Mouse (Mus musculus) lung, embryonic 14.5 days (tissue): Measurements from ENCODE around the gene Pik3ip1. TPM values are rescaled to one million over a fixed set of nuclear protein-coding genes. Genes with fewer than 3 reads are reported as not detected.
A peak's percentile ranks its signal among the peaks of the same experiment; 100 is the strongest.

ENCODE experiments used
- ATAC-seq: fragments of 200-750 bp; cut with Nextera tagmentation; 2 replicates; pipeline ENCODE4 v1.8.0; 2017; ENCODE audit warnings: mild to moderate bottlenecking, moderate TSS enrichment, moderate library complexity; ENCODE audit not compliant: insufficient read depth
- DNase-seq: peaks from one replicate; pipeline ENCODE4 v3.0.0-alpha.2; 2015
- H3K27ac ChIP-seq: fragments of 300-500 bp; sonication (generic); 2 replicates; pipeline ENCODE4 v1.5.1; 2014; ENCODE audit warnings: low read depth, mild to moderate bottlenecking, moderate library complexity
- H3K27me3 ChIP-seq: fragments of 300-500 bp; sonication (generic); 2 replicates; pipeline ENCODE4 v1.6.1; 2014; ENCODE audit warnings: low read length, control low read depth; ENCODE audit not compliant: insufficient read depth
- H3K36me3 ChIP-seq: fragments of 300-500 bp; sonication (generic); 2 replicates; pipeline ENCODE4 v1.6.1; 2014; ENCODE audit warnings: control low read depth; ENCODE audit not compliant: insufficient read depth
- H3K4me1 ChIP-seq: fragments of 300-500 bp; sonication (generic); 2 replicates; pipeline ENCODE4 v1.6.1; 2014; ENCODE audit warnings: antibody characterized with exemption, control low read depth; ENCODE audit not compliant: insufficient read depth
- H3K4me2 ChIP-seq: fragments of 300-500 bp; sonication (generic); 2 replicates; pipeline ENCODE4 v1.6.1; 2014; ENCODE audit warnings: mild to moderate bottlenecking
- H3K4me3 ChIP-seq: fragments of 300-500 bp; sonication (generic); 2 replicates; pipeline ENCODE4 v1.5.1; 2014; ENCODE audit warnings: low read depth, low read length
- H3K9ac ChIP-seq: fragments of 300-500 bp; sonication (generic); 2 replicates; pipeline ENCODE4 v1.6.1; 2014
- H3K9me3 ChIP-seq: fragments of 300-500 bp; sonication (generic); 2 replicates; pipeline ENCODE4 v1.6.1; 2016; ENCODE audit warnings: low read depth, low read length, control low read depth
- CTCF ChIP-seq: IDR thresholded peaks from 2 replicates; pipeline ENCODE4 v1.5.1; 2016; ENCODE audit warnings: antibody characterized with exemption, low read depth
- WGBS: fragments of 180-500 bp; shearing (Covaris S2); extraction: QIAGEN DNeasy Blood & Tissue Kit; methylation state at CpG from one replicate; pipeline ENCODE4 v1.1.7; 2014; 5-methylcytosine and 5-hydroxymethylcytosine counted together
- polyA plus RNA-seq: library from polyadenylated mRNA; unstranded; fragments of >200 nt; fragmentation: Nextera tagmentation; extraction: Ambion mirVana; gene quantifications from 2 replicates; pipeline ENCODE4 v1.2.1, GENCODE M21; 2014

The Pik3ip1 gene
- polyA plus RNA-seq, 1 experiment from 2014 or later = 8.5 TPM

GRCm38 (mm10) chr11:3369449-3369848, 39.2 kb downstream of the Pik3ip1 start:
- Histone ChIP-seq H3K9me3 (no peaks in the 10 kb centered on the region), H3K4me2 (peak overlapping the region; percentile 92), H3K4me1 (peaks cover 10% of the 10 kb centered on the region), H3K27me3 (no peaks in the 10 kb centered on the region), H3K27ac (peak overlapping the region; percentile 72; the same call in 1 of the 2 replicates), H3K9ac (no peak overlapping the region), H3K4me3 (no peak overlapping the region), H3K36me3 (no peaks in the 10 kb centered on the region)
- no peak for TF ChIP-seq CTCF
- WGBS = 64% methylated on average over 5 of the region's 5 CpGs
- no peak for ATAC-seq
- DNase-seq = no peak

GRCm38 (mm10) chr11:3370162-3370561, 40.0 kb downstream of the Pik3ip1 start:
- no peak for ATAC-seq
- peak overlapping the region; percentile 72 for H3K27ac ChIP-seq
- peak overlapping the region; percentile 66; the same call in 1 of the 2 replicates for H3K9ac ChIP-seq
- no peaks in the 10 kb centered on the region for H3K27me3 ChIP-seq
- peak overlapping the region; percentile 52 for H3K4me3 ChIP-seq
- H3K36me3 ChIP-seq = no peaks in the 10 kb centered on the region
- peaks cover 17% of the 10 kb centered on the region for H3K4me1 ChIP-seq
- WGBS = 51% methylated on average over 2 of the region's 2 CpGs
- DNase-seq = no peak
- peak overlapping the region; percentile 92 for H3K4me2 ChIP-seq
- no peaks in the 10 kb centered on the region for H3K9me3 ChIP-seq
- TF ChIP-seq CTCF = no peak

GRCm38 (mm10) chr11:3370928-3371598, 40.9 kb downstream of the Pik3ip1 start:
- no peaks in the 10 kb centered on the region for H3K27me3 ChIP-seq
- peak overlapping the region; percentile 66 for H3K9ac ChIP-seq
- DNase-seq (peak; percentile 92), ATAC-seq (peak; percentile 93)
- no peak for TF ChIP-seq CTCF
- H3K27ac ChIP-seq = peak overlapping the region; percentile 72
- H3K4me2 ChIP-seq = peak overlapping the region; percentile 92
- H3K9me3 ChIP-seq = no peaks in the 10 kb centered on the region
- no peaks in the 10 kb centered on the region for H3K36me3 ChIP-seq
- peaks cover 17% of the 10 kb centered on the region for H3K4me1 ChIP-seq
- H3K4me3 ChIP-seq = peak overlapping the region; percentile 52
- WGBS = 2% methylated on average over 27 of the region's 27 CpGs

DNA sequence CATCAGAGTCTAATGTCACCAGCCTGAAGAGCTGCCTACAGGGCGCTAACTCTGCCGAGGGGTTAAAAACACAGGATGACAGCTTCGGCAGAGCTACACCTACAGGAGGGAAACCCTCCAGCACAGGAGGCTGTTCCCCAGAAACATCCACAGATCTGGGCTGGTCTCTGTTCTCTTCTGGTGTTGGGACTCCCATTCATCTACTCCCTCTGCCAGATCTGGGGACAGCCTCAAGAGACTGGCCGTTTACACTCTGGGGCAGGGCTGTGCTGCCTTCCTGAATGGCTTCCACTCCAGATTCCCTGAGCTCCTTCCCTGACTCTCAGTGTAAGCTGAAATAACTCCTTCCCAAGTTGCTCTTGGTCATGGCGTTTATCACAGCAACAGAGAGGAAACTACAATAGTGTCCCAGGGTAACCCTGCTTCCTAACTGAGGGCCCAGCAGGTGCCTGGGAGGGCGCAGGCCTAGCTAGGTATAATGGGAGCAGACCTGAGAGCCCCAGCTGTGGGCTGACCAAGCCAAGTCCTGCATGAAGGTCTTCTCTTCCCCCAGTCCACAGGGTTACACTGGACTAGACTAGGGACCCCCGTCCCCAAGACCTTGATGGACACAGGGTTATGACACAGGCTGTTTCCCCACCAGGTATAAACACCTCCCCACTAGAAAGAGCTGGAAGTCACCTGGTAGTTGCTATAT, 41.5 kb downstream of the Pik3ip1 start:
- ATAC-seq = peak; percentile 58
- peak overlapping the region; percentile 66 for H3K9ac ChIP-seq
- H3K9me3 ChIP-seq = no peaks in the 10 kb centered on the region
- no peak for DNase-seq
- WGBS = 19% methylated on average over 7 of the region's 7 CpGs
- H3K4me3 ChIP-seq = peak overlapping the region; percentile 52
- H3K4me2 ChIP-seq = peak overlapping the region; percentile 92
- peak overlapping the region; percentile 51; the same call in 1 of the 2 replicates for H3K27ac ChIP-seq
- H3K27me3 ChIP-seq = no peaks in the 10 kb centered on the region
- no peaks in the 10 kb centered on the region for H3K36me3 ChIP-seq
- no peak for TF ChIP-seq CTCF
- H3K4me1 ChIP-seq = peaks cover 17% of the 10 kb centered on the region

DNA sequence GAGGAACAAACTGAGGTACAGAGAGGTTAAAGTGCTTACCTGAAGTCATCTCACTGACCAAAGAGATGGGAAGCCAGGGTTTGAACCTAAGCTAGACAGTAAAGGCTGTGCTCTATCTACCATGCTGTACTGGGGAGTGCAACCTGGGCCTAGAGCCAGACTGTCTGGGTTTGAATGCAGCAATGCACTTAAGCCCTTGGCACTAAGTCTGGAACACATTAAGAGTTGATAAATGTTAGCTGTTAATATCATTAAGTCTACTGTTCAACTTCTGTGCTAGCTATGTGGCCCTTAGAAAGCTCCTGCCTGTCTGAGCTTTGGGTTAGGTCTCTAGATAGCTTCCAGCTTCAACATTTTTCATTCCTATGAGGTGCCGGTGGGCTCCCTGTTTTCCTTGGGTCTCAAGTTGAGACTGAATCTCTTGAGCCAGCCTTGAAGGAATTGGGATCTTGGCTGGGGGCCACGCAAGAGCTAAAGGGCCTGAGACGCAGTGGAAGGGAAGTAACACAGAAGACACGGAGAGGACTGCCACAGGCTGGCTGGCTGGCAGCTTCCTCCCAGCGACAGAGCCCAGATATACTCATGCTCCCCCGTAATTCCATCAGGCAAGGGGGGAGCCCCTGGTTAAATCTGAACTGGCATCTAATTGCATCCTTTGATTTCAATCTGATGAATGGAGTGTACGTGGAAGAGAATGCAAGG, 43.5 kb downstream of the Pik3ip1 start:
- Histone ChIP-seq H3K4me3 (no peak overlapping the region), H3K27ac (peak overlapping the region; percentile 74), H3K9ac (no peak overlapping the region), H3K4me2 (peak overlapping the region; percentile 41), H3K27me3 (no peaks in the 10 kb centered on the region), H3K4me1 (peaks cover 17% of the 10 kb centered on the region), H3K9me3 (no peaks in the 10 kb centered on the region), H3K36me3 (no peaks in the 10 kb centered on the region)
- ATAC-seq (no peak), DNase-seq (peak; percentile 72)
- WGBS = 24% methylated on average over 7 of the region's 7 CpGs
- no peak for TF ChIP-seq CTCF

GRCm38 (mm10) chr11:3374293-3374645, 44.1 kb downstream of the Pik3ip1 start:
- no peak overlapping the region for H3K4me3 ChIP-seq
- DNase-seq = peak; percentile 58
- WGBS = 19% methylated on average over 7 of the region's 7 CpGs
- H3K27me3 ChIP-seq = no peaks in the 10 kb centered on the region
- no peaks in the 10 kb centered on the region for H3K36me3 ChIP-seq
- no peak overlapping the region for H3K9ac ChIP-seq
- no peak for ATAC-seq
- no peaks in the 10 kb centered on the region for H3K9me3 ChIP-seq
- no peak for TF ChIP-seq CTCF
- peaks cover 17% of the 10 kb centered on the region for H3K4me1 ChIP-seq
- H3K4me2 ChIP-seq = peak overlapping the region; percentile 41
- H3K27ac ChIP-seq = peak overlapping the region; percentile 74

DNA sequence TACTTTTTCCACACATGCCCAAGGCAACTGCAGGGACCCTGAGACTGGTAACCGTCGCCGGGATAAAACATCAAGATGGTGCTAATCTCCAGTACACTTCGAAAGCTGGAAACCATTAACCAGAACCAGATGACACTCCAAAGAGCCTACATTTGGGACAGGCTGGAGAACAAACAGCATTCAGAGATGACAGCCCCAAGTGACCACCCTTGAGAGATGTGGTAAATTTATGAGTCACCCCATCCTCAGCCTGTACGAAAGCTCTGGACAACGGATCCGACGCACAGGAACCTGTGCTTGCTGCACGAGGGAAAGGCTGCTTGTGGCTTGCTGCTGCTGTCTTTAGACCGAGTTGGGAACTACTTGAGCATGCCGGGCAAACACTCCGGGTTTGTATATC, 44.5 kb downstream of the Pik3ip1 start:
- no peak for TF ChIP-seq CTCF
- Histone ChIP-seq H3K9me3 (no peaks in the 10 kb centered on the region), H3K4me1 (peaks cover 17% of the 10 kb centered on the region), H3K27me3 (no peaks in the 10 kb centered on the region), H3K36me3 (no peaks in the 10 kb centered on the region), H3K4me3 (no peak overlapping the region), H3K4me2 (peak overlapping the region; percentile 41), H3K9ac (no peak overlapping the region; the same call in 1 of the 2 replicates), H3K27ac (peak overlapping the region; percentile 74)
- WGBS = 58% methylated on average over 12 of the region's 12 CpGs
- DNase-seq (no peak), ATAC-seq (no peak)
